Mouse (Mus musculus): ENCODE results near the gene Rnd1.

Rnd1 gene

GRCm38 (mm10) chr15:98680660-98681059 is 3.4 kb upstream of the Rnd1 start:
- DNase-seq (ENCODE audit: low read depth), result no peak

DNA sequence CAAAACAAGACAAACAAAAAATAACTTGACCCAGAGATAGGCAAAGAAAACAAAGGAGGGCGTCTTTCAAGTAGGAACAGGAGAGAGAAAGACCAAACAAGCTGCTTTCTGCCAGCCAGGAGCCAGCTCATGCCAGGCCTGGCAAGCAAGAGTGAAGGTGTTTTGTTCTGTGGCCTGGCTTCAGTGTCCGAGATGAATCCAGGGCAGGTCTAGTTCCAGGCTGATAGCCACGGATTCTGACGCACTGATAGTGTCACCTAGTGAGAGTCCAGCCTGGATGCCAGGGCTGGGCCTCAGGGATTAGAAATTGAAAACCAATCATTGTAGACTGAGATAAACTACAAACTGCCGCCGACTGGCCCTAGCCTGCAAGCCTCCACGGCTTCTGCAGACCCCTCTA is 716 bp upstream of the Rnd1 start:
- DNase-seq (ENCODE audit: low read depth), result no peak

GRCm38 (mm10) chr15:98676471-98676870 is 790 bp downstream of the Rnd1 start:
- DNase-seq (ENCODE audit: low read depth), result peak; percentile 26

DNA sequence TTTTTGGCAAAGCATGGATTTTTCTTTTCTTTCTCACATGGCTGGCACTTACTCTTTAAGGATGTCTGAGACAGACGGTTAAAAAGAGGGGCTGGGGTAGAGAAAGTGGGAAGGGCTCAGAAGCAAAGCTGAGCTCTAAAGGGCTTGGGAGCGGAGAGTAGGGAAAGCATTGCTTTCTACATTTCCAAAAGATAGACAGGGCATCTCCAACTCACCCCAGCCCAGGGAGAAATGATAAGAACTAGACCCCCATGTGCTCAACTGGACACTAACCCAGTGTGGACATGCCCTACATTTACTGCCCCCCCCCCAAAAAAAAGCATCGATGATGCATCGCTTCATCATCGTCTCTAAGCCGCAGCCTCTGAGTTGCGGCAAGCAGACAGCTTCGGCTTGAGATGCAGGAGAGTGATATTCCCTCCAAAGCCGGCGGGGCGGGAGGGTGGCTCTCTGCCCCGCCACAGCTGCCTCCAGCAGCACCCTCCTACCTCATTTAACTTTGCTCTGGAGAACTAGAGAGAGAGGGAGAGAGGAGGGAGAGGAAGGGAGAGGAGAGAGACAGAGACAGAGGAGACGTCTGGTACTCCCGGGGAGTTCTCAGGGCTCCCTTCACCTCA is 1.5 kb downstream of the Rnd1 start:
- peak; percentile 50 for DNase-seq (ENCODE audit: low read depth)

DNA sequence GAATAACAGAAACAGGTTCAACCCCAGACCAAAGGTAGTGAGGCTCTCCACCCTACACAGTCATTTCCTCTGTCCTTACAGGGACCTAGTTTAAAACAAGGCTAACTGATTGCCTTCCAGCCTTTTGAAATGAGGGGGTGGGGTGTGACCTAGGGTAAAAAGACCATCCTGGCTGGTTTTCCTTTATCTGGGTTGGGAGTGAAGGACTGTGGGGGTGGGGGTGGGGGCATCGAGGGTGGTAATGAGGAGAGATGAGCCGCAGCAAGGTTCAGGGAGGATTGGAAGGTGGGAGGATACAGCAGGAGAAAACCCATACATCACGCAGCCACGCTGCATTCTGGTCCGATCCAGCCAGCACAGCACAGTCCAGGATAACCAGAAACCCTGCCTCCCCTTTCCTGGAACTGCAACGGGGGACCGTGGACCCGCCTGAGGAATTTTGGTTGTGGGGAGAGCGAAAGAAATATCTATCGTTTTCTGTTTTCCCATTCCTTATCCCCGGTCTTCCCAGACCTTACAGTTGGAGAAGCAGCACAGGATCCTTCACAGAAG is 2.2 kb downstream of the Rnd1 start:
- DNase-seq (ENCODE audit: low read depth), result no peak

DNA sequence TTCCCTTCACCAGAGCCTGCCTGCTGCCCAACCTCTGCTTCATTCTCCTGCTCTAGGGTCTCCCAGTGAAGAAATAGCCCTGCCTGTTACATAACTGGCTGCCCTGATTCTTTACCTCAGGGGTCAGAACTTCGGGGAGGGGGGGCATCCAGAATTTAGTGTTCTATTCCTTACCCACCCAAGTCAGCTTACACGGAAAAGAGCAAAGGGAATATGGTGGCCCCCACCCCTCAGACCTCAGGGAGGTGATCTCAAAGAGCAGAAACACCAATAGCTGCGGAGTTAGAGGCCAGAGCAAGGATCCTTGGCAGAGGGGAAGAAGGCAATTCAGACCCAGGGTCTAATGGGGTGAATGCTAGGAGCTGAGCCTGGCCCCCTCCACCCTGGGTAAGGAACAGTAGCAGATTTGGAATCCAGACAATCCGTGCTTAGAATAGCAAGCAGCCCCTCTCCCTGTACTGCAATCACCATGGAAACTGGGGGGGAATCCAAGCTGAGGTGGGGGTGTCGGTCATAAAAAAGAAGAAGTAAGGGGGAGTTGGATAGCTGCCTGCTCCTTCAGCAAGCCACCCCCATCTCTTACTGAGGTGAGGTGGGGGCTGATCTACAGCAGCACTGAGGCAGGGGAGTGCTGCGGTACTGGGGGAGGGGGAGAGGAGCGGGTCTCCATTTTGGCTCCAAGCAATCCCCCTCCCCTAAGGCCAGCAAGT is 2.8 kb downstream of the Rnd1 start:
- no peak for DNase-seq (ENCODE audit: low read depth)

DNA sequence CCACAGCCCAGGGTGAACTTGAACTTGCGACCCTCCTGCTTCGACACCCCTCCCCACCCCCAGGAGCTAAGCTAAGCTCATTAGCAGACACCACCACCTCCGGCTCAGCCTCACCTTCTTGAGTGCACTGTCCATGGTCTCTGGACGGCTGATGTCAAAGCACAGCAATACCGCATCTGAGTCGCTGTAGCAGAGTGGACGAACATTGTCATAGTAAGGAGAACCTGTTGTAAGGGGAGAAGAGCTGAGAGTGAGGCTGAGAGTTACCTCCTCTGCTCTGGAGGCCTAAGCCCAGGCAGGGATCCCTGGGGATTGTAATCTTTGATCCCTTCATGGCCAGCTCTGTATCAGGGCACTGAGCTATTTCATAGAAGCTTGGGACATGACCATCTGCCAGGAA is 3.5 kb downstream of the Rnd1 start:
- DNase-seq (ENCODE audit: low read depth), result no peak

DNA sequence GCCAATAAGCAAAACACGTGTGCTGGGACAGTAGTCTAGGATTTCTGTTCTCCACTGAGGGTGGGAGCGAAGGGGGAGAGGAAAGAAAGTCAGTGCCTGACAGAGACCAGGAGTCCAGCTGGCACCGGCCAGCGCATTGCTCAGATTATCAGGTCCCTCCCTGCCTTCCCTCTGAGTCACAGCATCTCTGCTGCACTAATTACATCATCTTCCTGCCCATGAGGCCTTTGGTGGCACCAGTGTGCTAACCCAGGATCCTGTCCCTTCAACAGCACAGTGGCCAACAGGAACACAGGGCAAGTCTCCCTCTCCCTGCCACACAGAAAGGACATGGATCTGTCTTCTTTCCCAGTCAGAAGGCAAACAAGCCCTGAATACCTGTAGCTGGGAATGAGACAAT is 4.7 kb downstream of the Rnd1 start:
- DNase-seq (ENCODE audit: low read depth), result peak; percentile 71

DNA sequence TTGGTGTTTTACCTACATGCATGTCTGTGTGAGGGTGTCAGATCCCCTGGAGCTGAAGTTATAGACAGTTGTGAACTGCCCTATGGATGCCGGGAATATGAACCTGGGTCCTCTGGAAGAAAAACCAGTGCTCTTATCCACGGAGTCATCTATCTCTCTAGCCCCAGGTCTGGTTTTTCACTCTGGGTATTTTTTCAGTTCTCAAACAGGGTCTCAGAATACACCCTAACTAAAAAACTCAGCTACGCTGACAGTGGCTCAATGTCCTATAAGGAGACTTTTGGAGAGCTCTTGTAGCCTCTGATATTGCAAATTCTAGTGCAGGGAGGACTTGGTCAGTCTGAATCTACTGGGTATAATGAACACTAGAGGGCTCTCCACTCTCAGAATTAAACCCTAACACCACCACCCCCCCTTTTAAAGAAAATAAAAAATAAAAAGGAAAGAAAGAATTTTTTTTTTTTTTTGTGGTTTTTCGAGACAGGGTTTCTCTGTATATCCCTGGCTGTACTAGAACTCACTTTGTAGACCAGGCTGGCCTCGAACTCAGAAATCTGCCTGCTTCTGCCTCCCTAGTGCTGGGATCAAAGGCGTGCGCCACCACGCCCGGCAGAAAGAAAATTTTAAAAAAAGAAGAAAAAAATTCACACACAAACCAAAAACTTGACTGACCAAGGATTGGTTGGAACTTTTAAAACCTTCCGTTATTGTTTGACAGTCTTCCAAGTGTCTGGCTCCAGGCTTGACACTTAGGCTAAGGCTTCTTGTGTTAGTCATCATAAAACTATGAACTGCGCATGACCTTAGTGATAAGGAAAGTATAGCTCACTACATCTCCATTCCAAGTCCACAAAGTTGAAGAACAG is 13.0 kb downstream of the Rnd1 start:
- DNase-seq (ENCODE audit: low read depth), result peak; percentile 77

DNA sequence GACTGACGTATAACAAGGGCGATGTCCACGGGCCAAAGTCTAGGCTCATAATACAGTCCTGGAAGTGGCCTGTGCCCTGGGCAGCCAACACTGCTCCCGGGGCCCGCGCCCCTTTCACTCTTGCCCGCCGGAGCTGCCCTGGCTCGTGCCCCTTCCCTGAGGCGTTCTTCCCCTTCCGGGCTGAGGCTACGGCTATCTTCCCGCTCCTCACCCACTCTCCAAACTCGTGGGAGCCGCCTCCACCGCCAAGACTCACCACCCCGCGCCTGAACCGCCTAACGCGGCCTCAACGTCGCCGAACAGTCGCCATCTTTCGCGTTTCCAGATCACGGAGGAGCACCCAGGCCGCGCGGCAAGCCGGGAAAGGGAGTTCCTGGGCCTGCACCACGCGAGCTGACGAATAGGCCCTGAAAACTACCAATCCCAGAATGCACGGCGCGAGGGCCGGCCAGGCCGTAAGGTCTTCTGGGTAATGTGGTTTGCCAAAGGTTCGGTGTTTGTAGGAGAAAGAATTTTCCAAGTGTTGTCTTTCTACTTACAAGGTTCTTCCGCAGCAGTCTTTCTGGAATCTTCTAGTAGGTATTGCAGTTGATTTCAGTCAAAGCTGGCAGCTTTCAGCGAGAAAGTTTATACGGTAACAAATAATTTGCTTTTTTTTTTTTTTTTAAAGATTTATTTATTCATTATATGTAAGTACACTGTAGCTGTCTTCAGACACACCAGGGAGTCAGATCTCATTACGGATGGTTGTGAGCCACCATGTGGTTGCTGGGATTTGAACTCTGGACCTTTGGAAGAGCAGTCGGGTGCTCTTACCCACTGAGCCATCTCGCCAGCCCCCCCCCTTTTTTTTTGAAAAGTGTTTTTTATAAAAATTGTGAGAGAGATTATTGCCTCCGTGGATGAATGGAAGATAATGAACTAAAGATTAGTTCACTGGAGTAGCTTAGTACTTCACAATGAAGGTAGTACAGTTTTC is 14.4 kb downstream of the Rnd1 start, which contains the start of gene Ddx23:
Ddx23 (minus strand) TSS at position 328 of the 979 bp plus-strand sequence.
- DNase-seq (ENCODE audit: low read depth), result peak; percentile 98

DNA sequence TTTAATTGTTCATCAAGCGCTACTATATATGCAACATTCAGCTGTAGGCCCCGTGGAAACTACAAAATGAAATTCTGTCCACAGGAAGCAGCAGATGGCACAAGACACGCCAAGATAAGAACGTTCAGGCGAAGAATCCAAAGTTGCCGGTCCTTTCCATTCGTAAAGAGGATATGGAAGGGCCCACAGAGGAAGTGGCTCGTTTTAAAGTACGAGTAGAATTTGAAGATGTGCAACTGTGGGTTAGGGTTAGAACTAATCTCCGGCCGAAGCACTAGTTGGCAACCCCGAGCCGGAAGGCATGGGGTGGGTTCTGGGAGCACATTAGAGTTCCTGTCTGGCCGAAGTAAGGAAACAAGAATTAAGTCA is 15.1 kb downstream of the Rnd1 start:
- DNase-seq (ENCODE audit: low read depth), result peak; percentile 65

GRCm38 (mm10) chr15:98656982-98657751 is 20.1 kb downstream of the Rnd1 start:
- DNase-seq (ENCODE audit: low read depth), result peak; percentile 60

DNA sequence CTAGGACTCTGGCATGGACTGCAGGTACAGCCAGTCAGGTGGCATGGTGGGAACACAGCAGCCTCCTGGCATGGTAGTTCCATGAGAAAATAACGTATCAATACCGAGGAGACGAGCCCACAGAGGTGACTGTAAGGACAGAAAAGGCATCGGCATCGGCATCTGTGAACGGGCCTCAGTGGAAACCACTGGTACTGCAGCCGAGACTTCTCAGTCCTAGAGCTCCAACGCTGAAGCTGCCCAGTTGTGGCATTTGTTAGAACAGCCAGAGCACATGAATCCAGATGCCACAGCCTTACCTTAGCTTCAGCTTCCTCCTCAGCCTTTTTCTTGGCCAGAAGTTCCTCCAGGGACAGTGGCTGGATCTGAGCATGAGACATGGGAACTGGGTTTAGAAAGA is 25.1 kb downstream of the Rnd1 start:
- DNase-seq (ENCODE audit: low read depth), result no peak

GRCm38 (mm10) chr15:98651431-98651830 is 25.8 kb downstream of the Rnd1 start:
- DNase-seq (ENCODE audit: low read depth), result no peak

GRCm38 (mm10) chr15:98648071-98648470 is 29.2 kb downstream of the Rnd1 start:
- DNase-seq (ENCODE audit: low read depth), result no peak

DNA sequence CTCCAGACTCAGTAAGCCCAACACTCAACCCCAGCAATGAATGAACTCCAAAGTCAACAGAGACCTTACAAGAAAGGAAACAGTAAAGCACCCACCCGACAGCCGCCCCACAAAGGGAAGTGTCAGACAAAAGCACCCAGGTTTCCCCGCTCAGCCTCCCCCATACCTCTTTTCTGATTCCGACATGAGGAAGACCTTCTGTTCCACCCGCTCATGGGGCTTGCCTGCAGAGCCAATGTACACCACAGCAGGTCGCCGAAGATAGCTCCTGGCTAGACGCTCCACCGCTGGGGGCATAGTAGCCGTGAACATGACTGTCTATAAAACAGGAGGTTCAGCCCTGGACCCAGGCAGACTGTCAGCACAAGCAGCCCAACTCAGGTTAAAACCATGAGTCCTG is 30.0 kb downstream of the Rnd1 start:
- DNase-seq (ENCODE audit: low read depth), result no peak

GRCm38 (mm10) chr15:98646737-98647136 is 30.5 kb downstream of the Rnd1 start:
- DNase-seq (ENCODE audit: low read depth), result no peak

GRCm38 (mm10) chr15:98645057-98646026 is 31.9 kb downstream of the Rnd1 start:
- DNase-seq (ENCODE audit: low read depth), result no peak

DNA sequence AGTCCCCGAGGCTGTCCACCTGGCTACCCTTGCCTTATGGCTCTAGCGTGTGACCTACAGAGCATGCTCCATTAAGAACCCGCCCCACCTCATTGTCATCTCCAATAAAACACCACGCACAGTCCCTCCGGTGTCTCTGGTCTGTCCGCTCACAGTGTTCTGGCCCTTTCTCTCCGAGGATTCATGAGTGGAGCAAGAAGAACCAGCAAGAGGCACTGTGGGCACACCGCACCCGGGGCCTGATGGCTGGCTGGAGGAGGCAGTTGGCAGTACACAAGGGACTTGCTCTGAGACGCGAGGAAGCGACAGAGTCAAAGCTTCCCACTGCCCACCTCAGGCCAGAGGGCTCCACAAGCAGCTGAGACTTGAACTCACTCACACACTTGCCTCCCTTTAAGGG is 32.9 kb downstream of the Rnd1 start:
- no peak for DNase-seq (ENCODE audit: low read depth)

All from NIH3T3 (cell line).